Mouse (Mus musculus) MEL (cell line): Measurements from ENCODE around the gene Ifrd1. TPM values are rescaled to one million over a fixed set of nuclear protein-coding genes. Genes with fewer than 3 reads are reported as not detected.

ENCODE experiments used
- DNase-seq: peaks from one replicate; pipeline ENCODE4 v3.0.0; 2011; ENCODE audit warnings: low read depth, low spot score
- H3K27ac ChIP-seq: 2 replicates; pipeline ENCODE4 v1.5.1; 2012; ENCODE audit warnings: low read depth, mild to moderate bottlenecking, control low read depth, low read length, moderate library complexity; ENCODE audit not compliant: control insufficient read depth
- H3K27me3 ChIP-seq, 2 experiments: fragments of 150-350 bp in 1 of 2; sonication (generic) in 1 of 2; 2 replicates each; pipeline ENCODE4 v1.6.1; 2012; ENCODE audit warnings: low read length in 2 of 2, mild to moderate bottlenecking in 2 of 2, improper control_type of control experiment in 1 of 2, moderate library complexity in 1 of 2; ENCODE audit not compliant: insufficient read depth in 2 of 2, control insufficient read depth in 1 of 2
- H3K36me3 ChIP-seq, 2 experiments: 2 replicates each; pipeline ENCODE4 v1.6.1; 2012 to 2014; ENCODE audit warnings: low read length in 2 of 2, improper control_type of control experiment in 1 of 2, inconsistent platforms in 1 of 2, mild to moderate bottlenecking in 1 of 2; ENCODE audit not compliant: insufficient read depth in 2 of 2, control insufficient read depth in 1 of 2
- H3K4me1 ChIP-seq, 2 experiments: fragments of 150-350 bp in 1 of 2; sonication (generic) in 1 of 2; 2 replicates each; pipeline ENCODE4 v1.6.1; 2012; ENCODE audit warnings: low read length in 2 of 2, improper control_type of control experiment in 1 of 2, mild to moderate bottlenecking in 1 of 2; ENCODE audit not compliant: insufficient read depth in 2 of 2, control insufficient read depth in 1 of 2
- H3K4me3 ChIP-seq, 2 experiments: fragments of 150-350 bp in 1 of 2; sonication (generic) in 1 of 2; 2 replicates each; pipeline ENCODE4 v1.5.1; 2012; ENCODE audit warnings: low read depth in 2 of 2, low read length in 2 of 2, mild to moderate bottlenecking in 2 of 2, moderate library complexity in 2 of 2, control low read depth in 1 of 2, improper control_type of control experiment in 1 of 2; ENCODE audit not compliant: control insufficient read depth in 1 of 2, insufficient read depth in 1 of 2
- H3K79me2 ChIP-seq: 2 replicates; pipeline ENCODE4 v1.6.1; 2012; ENCODE audit warnings: mild to moderate bottlenecking, low read length, moderate library complexity; ENCODE audit not compliant: control insufficient read depth, poor library complexity, insufficient read depth
- H3K9ac ChIP-seq: 2 replicates; pipeline ENCODE4 v1.6.1; 2012; ENCODE audit warnings: low read depth, mild to moderate bottlenecking, control low read depth, low read length, moderate library complexity; ENCODE audit not compliant: control insufficient read depth, poor library complexity, severe bottlenecking
- H3K9me3 ChIP-seq: fragments of 150-350 bp; sonication (generic); replicated peaks from 2 replicates; pipeline ENCODE4 v1.6.1; 2012; ENCODE audit warnings: mild to moderate bottlenecking, low read length, improper control_type of control experiment, moderate library complexity; ENCODE audit not compliant: insufficient read depth
- BHLHE40 ChIP-seq: IDR thresholded peaks from 2 replicates; pipeline ENCODE4 v1.6.1; 2012; ENCODE audit warnings: low read depth, mild to moderate bottlenecking, inconsistent platforms, low read length, improper control_type of control experiment, borderline replicate concordance
- CHD2 ChIP-seq: IDR thresholded peaks from 2 replicates; pipeline ENCODE4 v1.6.1; 2011; ENCODE audit warnings: low read length, improper control_type of control experiment
- CTCF ChIP-seq, 3 experiments: IDR thresholded peaks in 2 of 3; conservative IDR thresholded peaks in 1 of 3; 2 replicates each; pipeline ENCODE4 v1.5.1; 2011 to 2012; ENCODE audit warnings: low read length in 3 of 3, low read depth in 2 of 3, mild to moderate bottlenecking in 2 of 3, improper control_type of control experiment in 1 of 3, inconsistent platforms in 1 of 3, mixed read lengths in 1 of 3, moderate library complexity in 1 of 3; ENCODE audit not compliant: control insufficient read depth in 1 of 3, insufficient read depth in 1 of 3, poor library complexity in 1 of 3, severe bottlenecking in 1 of 3
- E2F4 ChIP-seq: IDR thresholded peaks from 2 replicates; pipeline ENCODE4 v1.6.1; 2011; ENCODE audit warnings: low read depth, low read length, improper control_type of control experiment, borderline replicate concordance
- ELF1 ChIP-seq: IDR thresholded peaks from 2 replicates; pipeline ENCODE4 v1.6.1; 2014; ENCODE audit warnings: low read depth, mild to moderate bottlenecking, inconsistent platforms, low read length, improper control_type of control experiment, moderate library complexity
- EP300 ChIP-seq, 2 experiments: IDR thresholded peaks; 2 replicates each; pipeline ENCODE4 v1.6.1; 2011; ENCODE audit warnings: improper control_type of control experiment in 2 of 2, low read length in 2 of 2, low read depth in 1 of 2, mild to moderate bottlenecking in 1 of 2
- GABPA ChIP-seq: IDR thresholded peaks from 2 replicates; pipeline ENCODE4 v1.6.1; 2012; ENCODE audit warnings: low read depth, mild to moderate bottlenecking, inconsistent platforms, low read length, improper control_type of control experiment, moderate library complexity
- HCFC1 ChIP-seq: IDR thresholded peaks from 2 replicates; pipeline ENCODE4 v1.6.1; 2012; ENCODE audit warnings: low read depth, mild to moderate bottlenecking, inconsistent platforms, low read length, improper control_type of control experiment, moderate library complexity
- KAT2A ChIP-seq: conservative IDR thresholded peaks from 2 replicates; pipeline ENCODE4 v1.6.1; 2012; ENCODE audit warnings: low read depth, low read length, improper control_type of control experiment, inconsistent platforms
- MAFK ChIP-seq: IDR thresholded peaks from 2 replicates; pipeline ENCODE4 v1.6.1; 2011; ENCODE audit warnings: low read depth, mild to moderate bottlenecking, low read length, improper control_type of control experiment, borderline replicate concordance
- MAX ChIP-seq: IDR thresholded peaks from 2 replicates; pipeline ENCODE4 v1.6.1; 2011; ENCODE audit warnings: low read length, improper control_type of control experiment
- MAZ ChIP-seq: IDR thresholded peaks from 2 replicates; pipeline ENCODE4 v1.6.1; 2012; ENCODE audit warnings: low read depth, mild to moderate bottlenecking, inconsistent platforms, low read length, improper control_type of control experiment
- MXI1 ChIP-seq: IDR thresholded peaks from 2 replicates; pipeline ENCODE4 v1.6.1; 2011; ENCODE audit warnings: mild to moderate bottlenecking, low read depth, low read length, improper control_type of control experiment
- MYB ChIP-seq: IDR thresholded peaks from 2 replicates; pipeline ENCODE4 v1.6.1; 2011; ENCODE audit warnings: mild to moderate bottlenecking, low read depth, low read length, improper control_type of control experiment
- POLR2AphosphoS2 ChIP-seq: IDR thresholded peaks from 2 replicates; pipeline ENCODE4 v1.6.1; 2011; ENCODE audit warnings: low read length, improper control_type of control experiment
- POLR2AphosphoS5 ChIP-seq: IDR thresholded peaks from 2 replicates; pipeline ENCODE4 v1.6.1; 2012; ENCODE audit warnings: low read depth, borderline replicate concordance, mild to moderate bottlenecking, inconsistent platforms, low read length, moderate library complexity, mixed read lengths
- RAD21 ChIP-seq: IDR thresholded peaks from 2 replicates; pipeline ENCODE4 v1.6.1; 2011; ENCODE audit warnings: mild to moderate bottlenecking, low read depth, low read length, improper control_type of control experiment
- RCOR1 ChIP-seq: IDR thresholded peaks from 2 replicates; pipeline ENCODE4 v1.6.1; 2012; ENCODE audit warnings: low read depth, mild to moderate bottlenecking, inconsistent platforms, low read length, improper control_type of control experiment
- SMC3 ChIP-seq: IDR thresholded peaks from 2 replicates; pipeline ENCODE4 v1.6.1; 2011; ENCODE audit warnings: low read depth, low read length, improper control_type of control experiment
- TAL1 ChIP-seq: IDR thresholded peaks from 2 replicates; pipeline ENCODE4 v1.6.1; 2012; ENCODE audit warnings: mild to moderate bottlenecking, inconsistent platforms, low read length, moderate library complexity, mixed read lengths
- TCF12 ChIP-seq: IDR thresholded peaks from 2 replicates; pipeline ENCODE4 v1.6.1; 2014; ENCODE audit warnings: low read depth, mild to moderate bottlenecking, inconsistent platforms, low read length, improper control_type of control experiment, moderate library complexity
- USF1 ChIP-seq: IDR thresholded peaks from 2 replicates; pipeline ENCODE4 v1.6.1; 2014; ENCODE audit warnings: low read depth, mild to moderate bottlenecking, inconsistent platforms, low read length, improper control_type of control experiment, moderate library complexity
- USF2 ChIP-seq, 2 experiments: IDR thresholded peaks; 2 replicates each; pipeline ENCODE4 v1.6.1; 2011 to 2012; ENCODE audit warnings: improper control_type of control experiment in 2 of 2, low read length in 2 of 2, borderline replicate concordance in 1 of 2, inconsistent platforms in 1 of 2, low read depth in 1 of 2, mild to moderate bottlenecking in 1 of 2; ENCODE audit not compliant: insufficient read depth in 1 of 2
- ZC3H11A ChIP-seq: IDR thresholded peaks from 2 replicates; pipeline ENCODE4 v1.6.1; 2012; ENCODE audit warnings: low read depth, mild to moderate bottlenecking, inconsistent platforms, low read length, improper control_type of control experiment
- ZKSCAN1 ChIP-seq: IDR thresholded peaks from 2 replicates; pipeline ENCODE4 v1.6.1; 2012; ENCODE audit warnings: low read depth, mild to moderate bottlenecking, inconsistent platforms, low read length, improper control_type of control experiment, moderate library complexity
- ZMIZ1 ChIP-seq: IDR thresholded peaks from 2 replicates; pipeline ENCODE4 v1.6.1; 2012; ENCODE audit warnings: low read depth, mild to moderate bottlenecking, inconsistent platforms, low read length, improper control_type of control experiment, moderate library complexity
- ZNF384 ChIP-seq: IDR thresholded peaks from 2 replicates; pipeline ENCODE4 v1.6.1; 2012; ENCODE audit warnings: low read depth, mild to moderate bottlenecking, inconsistent platforms, low read length, improper control_type of control experiment
- polyA plus RNA-seq, 2 experiments: library from polyadenylated mRNA; stranded (reverse) in 1 of 2; unstranded in 1 of 2; fragments of >175 nt in 1 of 2; fragments of >200 nt in 1 of 2; gene quantifications; 2 replicates each; pipeline versions ENCODE4 v1.2.1 to v1.2.4; 2012; ENCODE audit warnings: low replicate concordance in 2 of 2, low read depth in 1 of 2; ENCODE audit not compliant: insufficient read length in 2 of 2, insufficient read depth in 1 of 2, missing spikeins in 1 of 2
- total RNA-seq: library from RNA; depleted of rRNA; stranded (reverse); fragments of 300-350 nt; gene quantifications from 2 replicates; pipeline ENCODE4 v1.2.3, GENCODE M21; 2012

The Ifrd1 gene
- total and polyA plus RNA-seq, 3 experiments = 161 to 167 TPM; not detected in 1

GRCm38 (mm10) chr12:40199795-40200402 is 48.4 kb downstream of the Ifrd1 start:
- Histone ChIP-seq H3K27me3 (no peaks in the 10 kb centered on the region), H3K36me3 (peaks cover 2 to 16% of the 10 kb centered on the region in 2 experiments), H3K4me1 (no peaks in the 10 kb centered on the region), H3K9ac (no peak overlapping the region), H3K79me2 (no peaks in the 10 kb centered on the region), H3K27ac (no peak overlapping the region)
- TF ChIP-seq MAZ (no peak), BHLHE40 (no peak), ZNF384 (no peak), CTCF (IDR thresholded peaks at IDR 0.05 in 2 of 3, conservative IDR thresholded peaks at IDR 0.05 in 1 of 3; ENCODE audit: control insufficient read depth in 1 of 3, insufficient read depth in 1 of 3, low read depth in 2 of 3, low read length in 3 of 3, poor library complexity in 1 of 3, severe bottlenecking in 1 of 3) (peak; percentile 71 to 89 (median 83)), GABPA (no peak), MYB (no peak), TAL1 (no peak), ZKSCAN1 (no peak), ELF1 (no peak), MXI1 (no peak), RAD21 (peak; percentile 83), MAFK (no peak), ZMIZ1 (no peak), SMC3 (peak; percentile 87), USF1 (no peak), RCOR1 (no peak), POLR2AphosphoS5 (no peak), TCF12 (no peak), EP300 (IDR thresholded peaks at IDR 0.05; ENCODE audit: low read depth in 1 of 2, low read length in 2 of 2) (no peak), USF2 (IDR thresholded peaks at IDR 0.05; ENCODE audit: borderline replicate concordance in 1 of 2, insufficient read depth in 1 of 2, low read depth in 1 of 2, low read length in 2 of 2) (no peak), POLR2AphosphoS2 (0 out of 2 replicates have a peak, but pooled peaks have one; percentile 41), ZC3H11A (peak; percentile 75), MAX (no peak), KAT2A (no peak), E2F4 (no peak), HCFC1 (no peak), CHD2 (no peak)
- TF ChIP-seq, all 39 proteins: peak for 5
- DNase-seq = peak; percentile 81
- H3K4me3 ChIP-seq = no peak overlapping the region
- no peaks in the 10 kb centered on the region for H3K9me3 ChIP-seq
